Mouse (Mus musculus) neural tube, embryonic 12.5 days (tissue): ENCODE measurements around the gene Gli3. TPM values are rescaled to one million over a fixed set of nuclear protein-coding genes. Genes with fewer than 3 reads are reported as not detected.
A peak's percentile ranks its signal among the peaks of the same experiment; 100 is the strongest.

Source experiments
- ATAC-seq: fragments of 200-750 bp; cut with Nextera tagmentation; 2 replicates; pipeline ENCODE4 v1.8.0; 2017; ENCODE audit warnings: low read depth, mild to moderate bottlenecking, moderate TSS enrichment, moderate library complexity; ENCODE audit not compliant: low FRiP score
- H3K27ac ChIP-seq: fragments of 300-500 bp; sonication (generic); 2 replicates; pipeline ENCODE4 v1.5.1; 2016
- H3K27me3 ChIP-seq: fragments of 300-500 bp; sonication (generic); replicated peaks from 2 replicates; pipeline ENCODE4 v1.6.1; 2016; ENCODE audit warnings: mild to moderate bottlenecking
- H3K36me3 ChIP-seq: fragments of 300-500 bp; sonication (generic); 2 replicates; pipeline ENCODE4 v1.6.1; 2016; ENCODE audit warnings: mild to moderate bottlenecking
- H3K4me1 ChIP-seq: fragments of 300-500 bp; sonication (generic); 2 replicates; pipeline ENCODE4 v1.6.1; 2016
- H3K4me2 ChIP-seq: fragments of 300-500 bp; sonication (generic); replicated peaks from 2 replicates; pipeline ENCODE4 v1.6.1; 2016; ENCODE audit warnings: mild to moderate bottlenecking
- H3K4me3 ChIP-seq: fragments of 300-500 bp; sonication (generic); 2 replicates; pipeline ENCODE4 v1.5.1; 2016
- H3K9ac ChIP-seq: fragments of 300-500 bp; sonication (generic); 2 replicates; pipeline ENCODE4 v1.6.1; 2016; ENCODE audit warnings: mild to moderate bottlenecking
- H3K9me3 ChIP-seq: fragments of 300-500 bp; sonication (generic); 2 replicates; pipeline ENCODE4 v1.6.1; 2016; ENCODE audit warnings: mild to moderate bottlenecking
- WGBS: fragments of 180-500 bp; shearing (Covaris S2); methylation state at CpG from one replicate; pipeline ENCODE4 v1.1.7; 2016; 5-methylcytosine and 5-hydroxymethylcytosine counted together
- polyA plus RNA-seq: library from polyadenylated mRNA; unstranded; fragments of >200 nt; fragmentation: Nextera tagmentation; extraction: Ambion mirVana; gene quantifications from 2 replicates; pipeline ENCODE4 v1.2.1, GENCODE M21; 2016

Gli3 gene
- polyA plus RNA-seq, 1 experiment from 2014 or later: 21.7 TPM

- no peaks in the 10 kb centered on the region for H3K4me1 ChIP-seq
- H3K36me3 ChIP-seq: no peaks in the 10 kb centered on the region
- H3K27me3 ChIP-seq: no peaks in the 10 kb centered on the region
- no peak overlapping the region for H3K9ac ChIP-seq
- no peaks in the 10 kb centered on the region for H3K9me3 ChIP-seq
- no peak overlapping the region for H3K4me2 ChIP-seq
- H3K4me3 ChIP-seq: no peak overlapping the region
- no peak for ATAC-seq
- no peak overlapping the region for H3K27ac ChIP-seq
These were observed 47.9 kb downstream of the Gli3 start for GRCm38 (mm10) chr13:15510925-15511324.

GRCm38 (mm10) chr13:15513114-15513513, 50.1 kb downstream of the Gli3 start:
- WGBS: 80% methylated on average over 5 of the region's 5 CpGs
- Histone ChIP-seq H3K4me2 (no peak overlapping the region), H3K27me3 (no peaks in the 10 kb centered on the region), H3K4me1 (0 out of 2 replicates have a peak, but pooled peaks cover 4% of the 10 kb centered on the region), H3K27ac (no peak overlapping the region), H3K4me3 (no peak overlapping the region), H3K9ac (no peak overlapping the region), H3K9me3 (no peaks in the 10 kb centered on the region), H3K36me3 (no peaks in the 10 kb centered on the region)
- no peak for ATAC-seq

- WGBS: 87% methylated on average over 8 of the region's 8 CpGs
- Histone ChIP-seq H3K9ac (no peak overlapping the region), H3K9me3 (no peaks in the 10 kb centered on the region)
These were observed 51.0 kb downstream of the Gli3 start for GRCm38 (mm10) chr13:15514082-15514481.

GRCm38 (mm10) chr13:15517048-15517760, 54.2 kb downstream of the Gli3 start:
- Histone ChIP-seq H3K4me2 (no peak overlapping the region), H3K4me1 (0 out of 2 replicates have a peak, but pooled peaks cover 4% of the 10 kb centered on the region), H3K36me3 (no peaks in the 10 kb centered on the region), H3K9me3 (no peaks in the 10 kb centered on the region), H3K9ac (no peak overlapping the region), H3K27me3 (no peaks in the 10 kb centered on the region), H3K27ac (no peak overlapping the region), H3K4me3 (no peak overlapping the region)
- WGBS: 71% methylated on average over 9 of the region's 9 CpGs
- ATAC-seq: peak; percentile 72

More at GRCm38 (mm10) chr13:15514082-15514481, 51.0 kb downstream of the Gli3 start:
- no peak overlapping the region for H3K4me3 ChIP-seq
- 0 out of 2 replicates have a peak, but pooled peaks cover 4% of the 10 kb centered on the region for H3K4me1 ChIP-seq
- ATAC-seq: no peak
- H3K4me2 ChIP-seq: no peak overlapping the region
- H3K36me3 ChIP-seq: no peaks in the 10 kb centered on the region
- no peaks in the 10 kb centered on the region for H3K27me3 ChIP-seq
- no peak overlapping the region for H3K27ac ChIP-seq

GRCm38 (mm10) chr13:15520353-15520752, 57.3 kb downstream of the Gli3 start:
- no peak overlapping the region for H3K9ac ChIP-seq
- no peaks in the 10 kb centered on the region for H3K27me3 ChIP-seq
- no peak overlapping the region for H3K27ac ChIP-seq
- H3K4me3 ChIP-seq: no peak overlapping the region
- no peak for ATAC-seq
- no peaks in the 10 kb centered on the region for H3K9me3 ChIP-seq
- no peaks in the 10 kb centered on the region for H3K36me3 ChIP-seq
- H3K4me1 ChIP-seq: 0 out of 2 replicates have a peak, but pooled peaks cover 4% of the 10 kb centered on the region
- no peak overlapping the region for H3K4me2 ChIP-seq
- WGBS: 49% methylated on average over 2 of the region's 2 CpGs

- no peak overlapping the region for H3K9ac ChIP-seq
- no peaks in the 10 kb centered on the region for H3K9me3 ChIP-seq
- H3K4me1 ChIP-seq: 0 out of 2 replicates have a peak, but pooled peaks cover 2% of the 10 kb centered on the region
- no peak overlapping the region for H3K4me2 ChIP-seq
- WGBS: 89% methylated on average over 3 of the region's 3 CpGs
- ATAC-seq: no peak
- no peak overlapping the region for H3K27ac ChIP-seq
- H3K27me3 ChIP-seq: no peaks in the 10 kb centered on the region
- no peak overlapping the region for H3K4me3 ChIP-seq
- no peaks in the 10 kb centered on the region for H3K36me3 ChIP-seq
These were observed 59.1 kb downstream of the Gli3 start for GRCm38 (mm10) chr13:15522153-15522552.

- H3K9me3 ChIP-seq: no peaks in the 10 kb centered on the region
- H3K4me3 ChIP-seq: no peak overlapping the region
- no peaks in the 10 kb centered on the region for H3K27me3 ChIP-seq
- H3K36me3 ChIP-seq: no peaks in the 10 kb centered on the region
- H3K4me1 ChIP-seq: no peaks in the 10 kb centered on the region
- no peak for ATAC-seq
- 87% methylated on average over 8 of the region's 8 CpGs for WGBS
- H3K4me2 ChIP-seq: no peak overlapping the region
- no peak overlapping the region for H3K9ac ChIP-seq
- no peak overlapping the region for H3K27ac ChIP-seq
These were observed 61.2 kb downstream of the Gli3 start for GRCm38 (mm10) chr13:15524208-15524607.

- Histone ChIP-seq H3K36me3 (no peaks in the 10 kb centered on the region), H3K4me3 (no peak overlapping the region), H3K4me1 (no peaks in the 10 kb centered on the region), H3K4me2 (no peak overlapping the region), H3K27ac (no peak overlapping the region), H3K9me3 (no peaks in the 10 kb centered on the region), H3K27me3 (no peaks in the 10 kb centered on the region), H3K9ac (no peak overlapping the region)
- 91% methylated on average over 4 of the region's 4 CpGs for WGBS
- no peak for ATAC-seq
These were observed 63.7 kb downstream of the Gli3 start for GRCm38 (mm10) chr13:15526691-15527090.

- Histone ChIP-seq H3K9ac (no peak overlapping the region), H3K4me3 (no peak overlapping the region), H3K9me3 (no peaks in the 10 kb centered on the region), H3K36me3 (no peaks in the 10 kb centered on the region), H3K27me3 (no peaks in the 10 kb centered on the region), H3K27ac (no peak overlapping the region), H3K4me1 (no peaks in the 10 kb centered on the region), H3K4me2 (no peak overlapping the region)
- 84% methylated on average over 3 of the region's 3 CpGs for WGBS
- no peak for ATAC-seq
These were observed 68.5 kb downstream of the Gli3 start for GRCm38 (mm10) chr13:15531568-15531967.

- no peaks in the 10 kb centered on the region for H3K27me3 ChIP-seq
- no peak overlapping the region for H3K4me2 ChIP-seq
- H3K4me3 ChIP-seq: no peak overlapping the region
- no peak overlapping the region for H3K27ac ChIP-seq
- H3K9me3 ChIP-seq: no peaks in the 10 kb centered on the region
- WGBS: 64% methylated on average over 5 of the region's 5 CpGs
- peaks cover 13% of the 10 kb centered on the region for H3K4me1 ChIP-seq
- ATAC-seq: no peak
- no peaks in the 10 kb centered on the region for H3K36me3 ChIP-seq
- no peak overlapping the region for H3K9ac ChIP-seq
These were observed 74.2 kb downstream of the Gli3 start for GRCm38 (mm10) chr13:15537206-15537605.

- Histone ChIP-seq H3K4me1 (peaks cover 17% of the 10 kb centered on the region), H3K27ac (no peak overlapping the region), H3K36me3 (no peaks in the 10 kb centered on the region), H3K4me2 (no peak overlapping the region), H3K9me3 (no peaks in the 10 kb centered on the region), H3K27me3 (no peaks in the 10 kb centered on the region), H3K4me3 (no peak overlapping the region), H3K9ac (no peak overlapping the region)
- 87% methylated on average over 3 of the region's 3 CpGs for WGBS
- no peak for ATAC-seq
These were observed 74.6 kb downstream of the Gli3 start for GRCm38 (mm10) chr13:15537611-15538010.

- no peak overlapping the region for H3K4me3 ChIP-seq
- no peak overlapping the region for H3K27ac ChIP-seq
- no peaks in the 10 kb centered on the region for H3K9me3 ChIP-seq
- no peaks in the 10 kb centered on the region for H3K27me3 ChIP-seq
- no peaks in the 10 kb centered on the region for H3K36me3 ChIP-seq
- WGBS: 95% methylated on average over 2 of the region's 2 CpGs
- peaks cover 25% of the 10 kb centered on the region for H3K4me1 ChIP-seq
- ATAC-seq: no peak
- no peak overlapping the region for H3K9ac ChIP-seq
- H3K4me2 ChIP-seq: no peak overlapping the region
These were observed 75.4 kb downstream of the Gli3 start for GRCm38 (mm10) chr13:15538389-15538788.

- no peaks in the 10 kb centered on the region for H3K9me3 ChIP-seq
- peaks cover 51% of the 10 kb centered on the region for H3K4me1 ChIP-seq
- WGBS: 6% methylated on average over 5 of the region's 5 CpGs
- ATAC-seq: peak; percentile 73
- H3K9ac ChIP-seq: no peak overlapping the region
- H3K36me3 ChIP-seq: no peaks in the 10 kb centered on the region
- H3K4me3 ChIP-seq: no peak overlapping the region
- H3K27ac ChIP-seq: peak overlapping the region; percentile 3; the same call in 1 of the 2 replicates
- no peaks in the 10 kb centered on the region for H3K27me3 ChIP-seq
- peak overlapping the region; percentile 5; the same call in 1 of the 2 replicates for H3K4me2 ChIP-seq
These were observed 79.0 kb downstream of the Gli3 start for GRCm38 (mm10) chr13:15542053-15542452.
